Mouse (Mus musculus) testis, adult 2 months (tissue): ENCODE measurements around the gene Slco1a5.

ENCODE experiments used
- CTCF ChIP-seq: fragments of 200-500 bp; IDR thresholded peaks from 2 replicates; pipeline ENCODE4 v1.5.1; 2012; ENCODE audit warnings: low read depth, mild to moderate bottlenecking, inconsistent platforms, low read length, moderate library complexity; ENCODE audit not compliant: control insufficient read depth, insufficient read depth, insufficient replicate concordance
- POLR2A ChIP-seq: fragments of 200-500 bp; IDR thresholded peaks from 2 replicates; pipeline ENCODE4 v1.6.1; 2012; ENCODE audit warnings: low read depth, mild to moderate bottlenecking, inconsistent platforms, low read length, moderate library complexity; ENCODE audit not compliant: control insufficient read depth

DNA sequence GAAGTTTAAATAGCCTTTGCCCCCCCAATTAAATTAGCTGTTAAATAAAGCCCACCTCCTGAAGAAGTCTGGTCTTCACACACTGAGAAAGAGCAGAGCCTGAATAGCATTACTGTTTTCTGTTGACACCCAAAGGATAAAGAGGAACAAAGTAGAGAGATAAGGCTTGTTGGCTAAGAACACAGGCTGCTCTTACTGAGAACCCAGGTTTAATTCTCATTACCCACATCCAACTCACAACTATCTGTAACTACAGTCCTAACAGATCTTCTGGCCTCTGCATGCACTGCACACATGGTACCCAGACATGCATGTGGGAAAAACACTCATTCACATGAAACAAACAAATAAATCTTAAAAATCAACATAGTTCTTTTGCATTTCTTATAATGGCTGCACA, 5.7 kb downstream of the Slco1a5 start:
- TF ChIP-seq POLR2A (no peak), CTCF (no peak)
